Mouse (Mus musculus) left cerebral cortex, adult 18-20 months (tissue): ENCODE measurements around the gene Cited2. TPM values are rescaled to one million over a fixed set of nuclear protein-coding genes. Genes with fewer than 3 reads are reported as not detected.

Experiments used
- DNase-seq, 2 experiments: peaks; one replicate each; pipeline ENCODE4 v3.0.0; 2021 to 2022; ENCODE audit warnings: low spot score in 2 of 2, mixed read lengths in 1 of 2
- total RNA-seq, 2 experiments: library from RNA; stranded (reverse); gene quantifications; 2 replicates each; pipeline ENCODE4 v1.2.3; 2021

Gene Cited2
- total RNA-seq, 2 experiments from 2014 or later, result 34.9 to 51.7 TPM

DNA sequence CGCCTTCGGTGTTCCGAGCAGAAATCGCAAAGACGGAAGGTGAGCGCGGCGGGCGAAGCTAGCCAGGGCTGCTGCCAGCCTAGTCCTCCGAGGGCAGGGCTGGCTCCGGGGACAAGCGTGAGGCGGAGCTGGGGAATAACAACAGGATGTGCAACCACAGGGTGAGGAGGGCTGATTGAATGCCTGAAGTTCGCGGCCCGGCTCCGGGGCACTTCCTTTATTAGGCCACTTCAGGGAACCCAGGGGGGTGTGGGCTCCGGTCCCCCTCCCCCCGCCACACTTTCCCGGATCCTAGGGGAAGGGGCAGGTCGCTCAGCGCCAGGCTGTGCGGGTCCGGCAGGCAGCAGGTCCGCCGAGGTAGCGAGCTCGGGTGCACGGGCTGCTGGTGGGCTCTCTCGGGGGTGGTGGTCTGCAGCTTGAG is 413 bp downstream of the Cited2 start:
- DNase-seq, result no peak

GRCm38 (mm10) chr10:17723871-17724741 is 1.1 kb downstream of the Cited2 start:
- peak; percentile 64 to 83 for DNase-seq

DNA sequence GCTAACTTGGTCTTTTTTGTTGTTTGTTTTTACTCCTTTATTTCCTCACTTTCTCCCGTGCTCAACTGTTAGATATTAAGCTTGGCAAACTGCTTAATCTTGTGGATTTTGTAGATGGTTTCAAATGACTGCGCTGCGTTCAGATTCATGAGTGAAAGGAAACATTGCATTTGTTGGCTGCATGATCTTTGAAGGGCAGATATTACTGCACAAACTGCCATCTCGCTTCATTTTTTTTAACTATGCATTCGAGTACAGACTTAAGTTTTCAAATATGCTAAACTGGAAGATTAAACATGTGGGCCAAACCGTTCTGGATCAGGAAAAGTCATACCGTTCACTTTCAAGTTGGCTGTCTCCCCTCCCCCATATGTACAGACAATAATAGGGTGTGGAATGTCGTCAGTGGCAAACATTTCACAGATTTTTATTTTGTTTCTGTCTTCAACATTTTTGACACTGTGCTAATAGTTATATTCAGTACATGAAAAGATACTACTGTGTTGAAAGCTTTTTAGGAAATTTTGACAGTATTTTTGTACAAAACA is 2.1 kb downstream of the Cited2 start:
- DNase-seq, result no peak

- no peak for DNase-seq
These were observed 2.8 kb downstream of the Cited2 start for GRCm38 (mm10) chr10:17725644-17726372.

- DNase-seq, result peak; percentile 6 to 16
These were observed 3.3 kb downstream of the Cited2 start for GRCm38 (mm10) chr10:17726373-17726720.

GRCm38 (mm10) chr10:17727161-17727925 is 4.3 kb downstream of the Cited2 start:
- DNase-seq, result peak; percentile 3 to 14

- DNase-seq, result no peak
These were observed 4.9 kb downstream of the Cited2 start for GRCm38 (mm10) chr10:17727926-17728279.

DNA sequence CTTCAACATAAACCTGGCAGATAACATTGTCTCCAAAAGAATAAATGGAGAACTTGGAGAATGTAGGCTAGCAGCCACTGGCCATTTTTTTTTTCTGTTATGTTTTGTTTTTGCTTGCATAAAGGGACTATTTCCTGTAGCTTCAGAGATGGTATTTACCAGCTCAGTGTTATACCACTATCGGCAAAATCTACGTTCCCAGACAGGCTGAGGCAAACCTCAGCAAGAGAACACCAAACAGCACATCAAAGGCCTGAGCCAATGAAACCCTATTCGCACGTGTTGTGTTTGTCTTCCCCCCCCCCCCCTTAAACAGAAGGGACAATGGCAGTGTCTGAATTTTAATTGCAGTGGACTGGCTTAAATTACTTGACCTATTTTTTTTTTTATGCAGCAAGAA is 5.7 kb downstream of the Cited2 start:
- no peak for DNase-seq

GRCm38 (mm10) chr10:17729476-17729875 is 6.5 kb downstream of the Cited2 start:
- no peak for DNase-seq

- DNase-seq, result peak; percentile 79 to 85
These were observed 10.0 kb downstream of the Cited2 start for GRCm38 (mm10) chr10:17733057-17733456.

DNA sequence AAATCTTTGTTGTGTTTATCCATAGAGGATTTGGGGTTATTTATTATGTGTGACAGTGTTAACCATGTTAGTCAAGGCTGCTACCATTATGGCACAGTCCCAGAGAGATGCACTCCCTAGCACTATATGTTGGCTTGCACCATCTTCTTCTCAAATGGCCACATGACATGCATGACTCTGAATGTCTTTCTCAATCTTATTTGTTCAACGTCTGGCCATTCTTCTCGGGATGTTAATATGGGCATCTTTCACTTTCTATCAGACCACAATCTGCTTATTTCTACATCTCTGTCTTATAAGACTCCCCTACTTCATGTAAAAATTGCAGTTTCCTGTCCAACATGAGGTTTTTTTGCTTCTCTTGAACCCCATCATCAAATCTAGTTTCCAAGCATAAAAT is 19.6 kb downstream of the Cited2 start:
- no peak for DNase-seq

- DNase-seq, result no peak
These were observed 29.5 kb downstream of the Cited2 start for GRCm38 (mm10) chr10:17752478-17752877.

DNA sequence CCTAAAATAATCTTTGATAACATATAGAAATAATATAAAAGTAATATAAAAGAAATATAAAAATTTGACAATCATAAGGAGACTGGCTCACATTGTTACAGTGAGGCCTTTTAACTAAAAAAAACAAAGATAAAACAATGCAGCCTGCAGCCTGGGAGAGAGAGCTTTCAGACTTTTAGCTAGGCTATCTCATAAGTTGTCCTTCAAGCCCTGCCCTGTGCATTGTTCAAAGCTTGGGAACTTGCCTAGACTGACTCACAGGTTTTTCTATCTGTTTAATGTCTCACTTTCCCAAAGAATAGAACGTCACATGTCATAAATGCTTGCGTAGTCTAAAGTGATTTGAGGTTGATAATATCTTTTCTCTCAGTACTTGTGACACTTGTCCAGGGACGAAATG is 36.8 kb downstream of the Cited2 start:
- no peak for DNase-seq

GRCm38 (mm10) chr10:17760750-17761613 is 38.0 kb downstream of the Cited2 start:
- no peak for DNase-seq

DNA sequence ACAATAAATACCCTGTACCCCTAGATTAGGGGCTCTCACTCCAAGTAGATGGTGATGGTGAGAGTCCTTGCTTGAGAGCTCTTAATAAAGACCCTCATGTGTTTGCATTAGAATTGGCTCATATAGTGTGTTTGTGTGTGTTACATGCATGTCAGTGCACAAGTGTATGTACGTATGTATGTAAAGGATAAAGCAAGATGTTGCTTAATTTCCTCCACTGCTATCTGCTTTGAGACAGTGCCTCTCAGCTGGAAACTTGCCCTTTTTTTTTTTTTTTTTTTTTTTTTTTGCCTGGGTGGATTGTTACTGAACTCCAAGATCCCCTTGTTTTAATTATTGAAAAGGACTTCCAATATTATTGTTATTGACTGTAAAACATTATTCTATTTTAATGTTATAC is 38.6 kb downstream of the Cited2 start:
- no peak for DNase-seq

- DNase-seq, result no peak
These were observed 39.9 kb downstream of the Cited2 start for GRCm38 (mm10) chr10:17762946-17763345.

GRCm38 (mm10) chr10:17769856-17770255 is 46.8 kb downstream of the Cited2 start:
- DNase-seq, result no peak

GRCm38 (mm10) chr10:17772364-17772763 is 49.3 kb downstream of the Cited2 start:
- DNase-seq, result no peak

GRCm38 (mm10) chr10:17774366-17774765 is 51.3 kb downstream of the Cited2 start:
- no peak for DNase-seq

DNA sequence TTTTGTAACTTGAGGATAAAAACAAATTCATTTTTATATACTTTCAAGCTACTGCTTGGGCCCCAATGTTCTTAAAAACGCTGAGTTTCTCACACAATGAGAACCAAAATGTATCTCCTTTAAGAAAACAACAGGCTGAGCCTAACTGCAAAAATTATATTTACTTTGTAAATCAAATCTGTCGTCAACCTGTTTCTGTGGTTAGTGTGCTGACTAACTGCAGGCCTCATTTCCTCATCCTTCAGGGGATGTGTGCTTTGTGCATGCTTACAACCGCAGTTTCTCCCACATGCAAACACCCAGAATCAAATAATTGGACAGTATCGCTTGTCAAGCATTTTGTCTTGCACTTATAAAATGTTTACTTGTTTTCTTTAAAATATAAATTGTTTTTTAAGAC is 52.1 kb downstream of the Cited2 start:
- DNase-seq, result no peak
